Comparison of ENCODE assay signal across 9 mouse cellular contexts in the genomic region with DNA sequence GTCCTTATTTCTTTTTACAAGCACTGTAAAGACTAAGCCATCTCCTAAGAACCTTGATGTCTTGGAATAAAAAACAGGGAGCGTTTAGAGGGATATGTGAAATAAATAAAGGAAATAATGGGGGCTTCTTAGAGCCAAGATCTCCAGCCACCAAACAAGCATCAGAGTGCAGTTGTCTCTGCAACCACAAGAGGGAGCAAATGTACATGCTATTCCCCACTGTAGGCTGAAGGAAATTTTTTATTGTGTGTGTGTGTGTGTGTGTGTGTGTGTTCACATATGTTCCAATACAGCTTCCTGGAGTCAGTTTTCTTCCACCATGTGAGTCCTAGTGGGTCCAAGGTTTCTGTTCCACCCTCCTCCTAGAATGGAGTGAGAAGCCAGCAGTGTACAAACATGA. TPM values are rescaled to one million over a fixed set of nuclear protein-coding genes. Genes with fewer than 3 reads are reported as not detected.
DNase-seq lines count a peak whose midpoint lies in the region; ATAC-seq and TF ChIP-seq lines count a peak whose summit lies in the region.
"Had no signal": no experiment of that assay in that cellular context is flagged by ENCODE, and none has a peak within 500 bp of the region (broad histone marks: within the 10 kb centered on the region; RNA-seq: fewer than 3 reads in every experiment).

No protein-coding gene starts in this region.

- H3K4me1 ChIP-seq in intestine, postnatal 0 days (replicated peaks; ENCODE audit: control insufficient read depth, insufficient read depth, low read length), result no peaks in the 10 kb centered on the region
- no peaks in the 10 kb centered on the region for H3K4me1 ChIP-seq in intestine, embryonic 15.5 days (replicated peaks)
- H3K4me1 ChIP-seq: neural tube, embryonic 13.5 days had no signal

- peak; percentile 5 for DNase-seq in CD4-positive helper T cell, adult 2 months (ENCODE audit: low read depth, low spot score)
- peak; percentile 17 for DNase-seq in MN1 (ENCODE audit: low spot score)
- peak; percentile 24 for DNase-seq in hindlimb bud, embryonic 11.5 days (ENCODE audit: extremely low spot score, low read depth, low spot score)
- DNase-seq in lung, postnatal 36 days, result peak; percentile 69
- DNase-seq in gastrocnemius, postnatal 14 days, result no peak

- H3K4me2 ChIP-seq in intestine, postnatal 0 days (replicated peaks; ENCODE audit: low read depth), result no peak overlapping the region
- H3K4me2 ChIP-seq in intestine, embryonic 15.5 days (replicated peaks), result no peak overlapping the region
- H3K4me2 ChIP-seq: neural tube, embryonic 13.5 days had no signal

- H3K27ac ChIP-seq in intestine, postnatal 0 days (ENCODE audit: low read depth, low read length), result no peak overlapping the region
- no peak overlapping the region for H3K27ac ChIP-seq in intestine, embryonic 15.5 days
- H3K27ac ChIP-seq: neural tube, embryonic 13.5 days had no signal

- H3K36me3 ChIP-seq in intestine, postnatal 0 days (ENCODE audit: control insufficient read depth, insufficient read depth), result no peaks in the 10 kb centered on the region
- H3K36me3 ChIP-seq in intestine, embryonic 15.5 days, result no peaks in the 10 kb centered on the region
- H3K36me3 ChIP-seq: neural tube, embryonic 13.5 days had no signal

- intact Hi-C loops in gastrocnemius, postnatal 14 days (cut with DNase I; ENCODE audit: low total_unique reads), result no loop called here

- peak; percentile 80 for TF ChIP-seq CTCF in intestine, postnatal 0 days (IDR thresholded peaks at IDR 0.05; ENCODE audit: low read depth)

- H3K4me3 ChIP-seq in intestine, postnatal 0 days (ENCODE audit: low read depth, low read length), result no peak overlapping the region
- no peak overlapping the region for H3K4me3 ChIP-seq in intestine, embryonic 15.5 days (replicated peaks)
- H3K4me3 ChIP-seq: neural tube, embryonic 13.5 days had no signal

- H3K9me3 ChIP-seq in intestine, postnatal 0 days (ENCODE audit: control insufficient read depth), result no peaks in the 10 kb centered on the region
- H3K9me3 ChIP-seq in intestine, embryonic 15.5 days, result no peaks in the 10 kb centered on the region
- H3K9me3 ChIP-seq: neural tube, embryonic 13.5 days had no signal

- no peaks in the 10 kb centered on the region for H3K27me3 ChIP-seq in intestine, postnatal 0 days (replicated peaks; ENCODE audit: control insufficient read depth, insufficient read depth, low read length)
- no peaks in the 10 kb centered on the region for H3K27me3 ChIP-seq in intestine, embryonic 15.5 days (replicated peaks)
- H3K27me3 ChIP-seq: neural tube, embryonic 13.5 days had no signal

- WGBS in intestine, postnatal 0 days, result 46% methylated on average over 1 of the region's 1 CpGs
- 48% methylated on average over 1 of the region's 1 CpGs for WGBS in intestine, embryonic 15.5 days

- no peak for ATAC-seq in intestine, postnatal 0 days
- no peak for ATAC-seq in intestine, embryonic 15.5 days

- H3K9ac ChIP-seq in intestine, postnatal 0 days (ENCODE audit: low read depth, low read length), result no peak overlapping the region
- no peak overlapping the region for H3K9ac ChIP-seq in intestine, embryonic 15.5 days
- H3K9ac ChIP-seq: neural tube, embryonic 13.5 days had no signal

RNA-seq across cellular contexts. Expression of a gene that starts 10.9 kb away (rescaled TPM):
- not detected in 2 replicates for polyA plus RNA-seq in intestine, postnatal 0 days (2015; fragmentation: Nextera tagmentation; extraction: Ambion mirVana)
- polyA plus RNA-seq in intestine, embryonic 15.5 days (2015; fragmentation: Nextera tagmentation; extraction: Ambion mirVana), result not detected in 2 replicates
- total RNA-seq in gastrocnemius, postnatal 14 days (2021), result not detected
- total RNA-seq: layer of hippocampus, postnatal 14 days had no signal
- polyA plus RNA-seq: neural tube, embryonic 13.5 days had no signal

RNA-seq across cellular contexts. Expression of a gene that starts 17.3 kb away (rescaled TPM):
- 3.7 and 29.4 TPM in 2 replicates for polyA plus RNA-seq in intestine, postnatal 0 days (2015; fragmentation: Nextera tagmentation; extraction: Ambion mirVana)
- polyA plus RNA-seq in intestine, embryonic 15.5 days (2015; fragmentation: Nextera tagmentation; extraction: Ambion mirVana), result 0.25 and 8.3 TPM in 2 replicates
- total RNA-seq in gastrocnemius, postnatal 14 days (2021), result not detected
- polyA plus RNA-seq: neural tube, embryonic 13.5 days had no signal

RNA-seq across cellular contexts. Expression of a gene that starts 30.6 kb away (rescaled TPM):
- not detected in 2 replicates for polyA plus RNA-seq in intestine, postnatal 0 days (2015; fragmentation: Nextera tagmentation; extraction: Ambion mirVana)
- polyA plus RNA-seq in intestine, embryonic 15.5 days (2015; fragmentation: Nextera tagmentation; extraction: Ambion mirVana), result not detected in 2 replicates
- not detected for total RNA-seq in gastrocnemius, postnatal 14 days (2021)
- total RNA-seq: layer of hippocampus, postnatal 14 days had no signal
- polyA plus RNA-seq: neural tube, embryonic 13.5 days had no signal

RNA-seq across cellular contexts. Expression of a gene that starts 43.2 kb away (rescaled TPM):
- polyA plus RNA-seq in intestine, postnatal 0 days (2015; fragmentation: Nextera tagmentation; extraction: Ambion mirVana), result not detected in 2 replicates
- not detected in 2 replicates for polyA plus RNA-seq in intestine, embryonic 15.5 days (2015; fragmentation: Nextera tagmentation; extraction: Ambion mirVana)
- not detected for total RNA-seq in gastrocnemius, postnatal 14 days (2021)
- total RNA-seq: layer of hippocampus, postnatal 14 days had no signal
- polyA plus RNA-seq: neural tube, embryonic 13.5 days had no signal

RNA-seq across cellular contexts. Expression of a gene that starts 50.2 kb away (rescaled TPM):
- polyA plus RNA-seq in intestine, postnatal 0 days (2015; fragmentation: Nextera tagmentation; extraction: Ambion mirVana), result 0.07 and 0.09 TPM in 2 replicates
- 0.09 and 0.13 TPM in 2 replicates for polyA plus RNA-seq in intestine, embryonic 15.5 days (2015; fragmentation: Nextera tagmentation; extraction: Ambion mirVana)
- not detected for total RNA-seq in gastrocnemius, postnatal 14 days (2021)
- total RNA-seq: layer of hippocampus, postnatal 14 days had no signal
- polyA plus RNA-seq: neural tube, embryonic 13.5 days had no signal
